Mouse (Mus musculus) left cerebral cortex, adult 8-10 months (tissue): ENCODE measurements around the gene Aff3. TPM values are rescaled to one million over a fixed set of nuclear protein-coding genes. Genes with fewer than 3 reads are reported as not detected.

Experiments
- DNase-seq, 2 experiments: peaks; one replicate each; pipeline ENCODE4 v3.0.0; 2022; ENCODE audit warnings: low spot score in 2 of 2
- total RNA-seq, 4 experiments: library from RNA; stranded (reverse); gene quantifications; 2 replicates each; pipeline ENCODE4 v1.2.4; 2022

Gene Aff3
- total RNA-seq, 4 experiments from 2014 or later: 96.9 to 118 (median 107) TPM

DNA sequence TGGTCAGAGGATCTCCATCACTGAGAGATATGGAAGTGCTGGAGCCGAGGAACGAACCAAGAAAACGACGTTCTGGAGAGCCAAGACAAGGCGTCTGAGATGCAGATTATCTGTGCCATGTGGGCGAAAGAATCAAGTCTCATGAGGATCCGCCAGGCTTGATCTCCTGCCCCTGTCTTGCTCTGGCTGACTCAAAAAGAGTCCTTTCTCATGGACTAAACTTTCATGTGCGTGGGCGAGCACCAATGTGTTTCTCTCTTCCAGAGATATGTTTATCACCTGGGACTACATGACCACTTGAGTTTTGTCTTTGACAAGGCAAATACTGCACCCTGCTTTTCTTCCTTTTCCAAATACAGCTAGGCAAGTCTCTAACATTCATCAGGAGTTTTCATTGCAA, 6.4 kb downstream of the Aff3 start:
- DNase-seq: no peak

DNA sequence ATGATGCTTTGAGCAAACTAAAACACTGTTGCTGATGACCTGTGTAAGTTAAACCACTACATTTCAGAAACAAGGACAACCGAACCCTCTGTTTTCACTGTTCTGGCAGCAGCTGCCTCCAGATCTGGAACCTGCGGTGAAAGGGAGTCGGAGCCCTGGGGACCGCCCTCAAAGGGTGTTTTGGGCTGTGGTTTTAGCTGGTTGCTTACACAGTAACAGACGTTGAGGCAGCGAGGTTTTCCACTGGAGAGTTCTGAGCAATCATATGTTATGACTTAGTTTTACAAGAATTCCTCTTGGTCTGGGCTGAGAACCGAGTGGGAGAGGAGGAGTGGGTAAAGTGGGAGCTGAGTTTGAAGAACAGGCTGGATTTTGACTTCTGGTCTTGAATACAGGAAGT, 7.1 kb downstream of the Aff3 start:
- no peak for DNase-seq

DNA sequence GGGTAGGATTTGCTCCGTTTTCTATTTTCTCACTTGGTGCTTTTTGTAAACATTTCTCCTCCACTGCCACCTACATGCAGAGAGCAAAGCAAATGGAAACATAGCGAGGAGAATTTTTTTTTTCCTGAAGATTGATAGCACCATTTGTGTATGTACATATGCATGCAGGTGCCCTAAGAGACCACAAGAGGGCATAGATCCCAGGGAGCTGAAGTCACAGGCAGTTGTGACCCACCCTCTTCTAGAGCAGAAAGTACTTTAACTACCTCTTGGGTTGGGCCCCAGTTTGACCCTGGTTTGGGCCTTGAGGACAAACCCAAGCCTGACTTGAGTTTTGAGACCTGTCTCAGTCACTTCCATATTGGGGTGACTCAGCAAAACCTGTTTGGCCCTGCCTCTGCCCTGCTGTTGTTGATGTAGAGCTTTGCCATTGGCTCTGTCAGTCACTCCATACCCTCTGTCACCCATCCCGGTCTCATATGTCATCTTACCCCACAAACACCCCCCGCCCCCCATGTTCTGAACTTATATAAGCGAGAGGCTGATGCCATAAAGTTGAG, 9.7 kb downstream of the Aff3 start:
- DNase-seq: no peak

DNA sequence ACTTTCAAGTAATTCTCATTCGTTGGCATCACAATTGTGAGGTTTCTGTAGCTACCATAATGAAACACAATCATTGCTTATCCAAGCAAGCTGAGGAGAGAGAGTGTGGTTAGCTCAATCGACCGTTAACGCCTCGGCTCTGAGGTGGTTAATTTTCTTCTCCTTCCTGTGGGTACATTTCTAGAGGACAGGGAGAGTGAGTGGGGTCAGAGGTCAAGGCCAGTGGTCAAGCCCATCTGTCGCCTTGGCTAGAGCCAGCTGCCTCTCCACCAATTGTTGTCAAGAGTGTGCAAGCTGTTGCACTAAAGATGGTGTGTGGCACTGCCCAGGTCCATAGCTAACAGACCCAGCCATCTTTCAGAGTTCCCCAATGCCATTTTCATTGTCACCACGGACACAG, 14.7 kb downstream of the Aff3 start:
- no peak for DNase-seq

DNA sequence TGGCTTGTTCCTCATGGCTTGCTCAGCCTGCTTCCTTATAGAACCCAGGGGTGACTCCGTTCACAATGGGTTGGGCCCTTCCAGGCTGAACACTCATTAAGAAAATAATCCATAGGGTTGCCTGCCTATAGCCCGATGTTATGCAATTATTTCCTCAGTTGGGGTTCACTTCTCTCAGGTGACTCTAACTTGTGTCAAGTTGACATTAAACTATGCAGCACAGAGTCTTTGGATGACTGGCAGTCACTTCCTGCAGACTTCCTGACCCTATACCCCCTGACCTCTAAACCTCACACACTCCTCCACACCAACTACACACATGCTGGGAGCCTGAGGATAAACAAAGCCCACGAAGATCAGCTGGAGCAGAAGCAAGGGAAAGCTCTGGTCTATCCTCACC, 15.6 kb downstream of the Aff3 start:
- no peak for DNase-seq

DNA sequence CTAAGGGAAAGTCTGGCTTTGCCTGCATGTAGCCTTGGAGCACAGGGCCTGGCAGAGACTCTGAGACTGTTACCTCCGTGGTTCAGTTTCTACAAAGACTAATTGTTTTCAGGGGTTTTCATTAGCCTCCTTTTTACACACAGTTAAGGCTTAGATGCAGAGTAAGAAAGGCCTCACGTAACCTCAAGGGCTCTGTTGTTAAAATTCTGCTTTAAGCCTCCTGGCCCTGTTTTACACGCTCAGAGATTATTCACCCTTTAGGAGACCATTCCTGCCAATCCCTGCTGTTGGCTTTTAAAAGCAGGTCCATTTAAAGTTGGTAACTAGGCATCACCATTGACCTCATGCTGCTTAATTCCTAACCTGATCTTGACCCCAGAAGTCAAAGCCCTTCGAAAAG, 22.5 kb downstream of the Aff3 start:
- DNase-seq: no peak

DNA sequence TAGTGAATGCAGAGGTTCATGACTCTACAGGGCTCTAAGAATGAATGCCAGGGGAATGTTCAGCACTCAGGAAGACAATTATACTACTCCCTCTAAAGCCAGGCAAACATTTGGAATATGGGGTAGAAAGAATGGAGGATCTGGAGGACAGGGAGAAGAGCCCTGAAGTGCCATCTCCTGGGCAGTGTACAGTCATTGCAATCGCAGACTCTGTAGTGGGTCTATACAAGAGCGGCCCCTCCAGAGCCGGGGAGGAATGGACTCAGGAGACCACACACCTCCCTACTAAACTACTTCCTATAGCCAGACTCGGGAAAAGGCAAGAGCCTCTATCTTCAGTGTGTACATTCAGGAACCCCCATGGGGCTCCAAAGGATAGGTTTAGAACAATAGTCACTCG, 25.1 kb downstream of the Aff3 start:
- DNase-seq: no peak

DNA sequence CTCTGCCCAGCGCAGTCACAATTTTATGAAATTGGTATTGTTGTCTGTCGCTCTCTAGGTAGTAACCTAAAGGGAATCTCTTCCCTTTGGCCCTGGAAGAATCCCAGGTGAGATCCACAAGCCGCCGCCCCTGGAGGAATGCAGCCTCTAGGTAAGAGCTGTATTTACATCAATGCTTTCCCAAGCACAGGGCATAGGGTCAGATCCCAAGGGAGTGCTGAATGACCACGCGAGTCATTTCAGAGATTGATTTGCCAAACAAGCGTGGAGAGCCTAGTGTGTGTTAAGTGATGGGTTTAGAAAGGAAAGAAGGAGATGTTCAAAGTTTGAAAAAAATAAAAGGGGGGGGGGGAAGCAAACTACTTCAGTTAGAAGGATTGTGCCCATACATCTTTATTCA, 29.2 kb downstream of the Aff3 start:
- no peak for DNase-seq

DNA sequence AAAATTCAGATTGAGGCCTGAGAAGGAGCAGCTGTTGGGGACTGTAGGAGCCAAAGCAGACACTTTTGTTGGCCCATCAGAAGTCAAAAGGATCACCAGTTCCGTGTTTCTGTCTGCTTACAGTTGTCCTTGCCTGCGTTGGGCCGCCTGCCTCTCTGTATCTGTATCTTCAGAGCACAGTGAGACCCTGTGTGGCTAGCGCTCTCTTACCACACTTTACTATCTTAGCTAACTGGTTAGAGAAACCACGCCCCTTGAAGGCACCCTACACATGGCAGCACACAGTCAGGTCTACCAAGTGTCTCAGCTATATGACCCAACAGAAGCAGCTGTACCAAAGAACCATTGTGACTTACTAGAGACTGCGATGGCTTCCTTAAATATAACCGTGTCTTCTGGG, 30.7 kb downstream of the Aff3 start:
- no peak for DNase-seq

DNA sequence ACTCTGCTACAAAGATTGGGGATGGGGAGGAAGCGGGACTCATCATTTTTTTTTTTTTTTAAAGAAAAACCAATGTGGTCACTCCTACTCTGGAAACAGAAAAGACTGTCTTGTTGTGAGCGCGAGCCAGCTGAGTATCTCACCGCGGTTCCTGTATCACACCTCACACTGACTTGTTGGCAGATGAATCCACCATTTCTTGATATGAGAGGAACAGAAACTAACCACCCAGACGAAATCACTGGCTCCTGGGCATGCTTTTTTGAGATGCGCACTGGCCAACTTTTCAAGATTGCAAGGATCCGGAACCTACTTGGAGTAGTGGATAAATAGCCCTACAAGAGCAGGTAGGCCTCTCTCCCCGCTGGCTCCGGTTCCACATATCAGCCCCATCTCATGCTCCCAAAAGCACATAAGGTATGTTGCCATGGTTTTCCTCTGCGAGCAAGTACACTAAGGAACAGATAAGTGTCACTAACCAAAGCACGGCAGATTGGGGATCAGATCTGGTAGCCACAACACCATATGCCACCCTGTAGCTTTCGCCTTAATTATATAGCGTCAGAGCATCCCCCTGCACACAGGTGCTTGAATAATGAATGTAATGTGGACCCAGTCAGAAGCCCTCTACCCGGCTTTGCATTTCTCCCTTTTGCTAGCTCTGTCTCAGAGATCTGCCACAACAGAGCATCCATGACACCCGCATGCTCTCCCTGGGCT, 32.1 kb downstream of the Aff3 start:
- DNase-seq: peak in 1 of 2 experiments; percentile 23

DNA sequence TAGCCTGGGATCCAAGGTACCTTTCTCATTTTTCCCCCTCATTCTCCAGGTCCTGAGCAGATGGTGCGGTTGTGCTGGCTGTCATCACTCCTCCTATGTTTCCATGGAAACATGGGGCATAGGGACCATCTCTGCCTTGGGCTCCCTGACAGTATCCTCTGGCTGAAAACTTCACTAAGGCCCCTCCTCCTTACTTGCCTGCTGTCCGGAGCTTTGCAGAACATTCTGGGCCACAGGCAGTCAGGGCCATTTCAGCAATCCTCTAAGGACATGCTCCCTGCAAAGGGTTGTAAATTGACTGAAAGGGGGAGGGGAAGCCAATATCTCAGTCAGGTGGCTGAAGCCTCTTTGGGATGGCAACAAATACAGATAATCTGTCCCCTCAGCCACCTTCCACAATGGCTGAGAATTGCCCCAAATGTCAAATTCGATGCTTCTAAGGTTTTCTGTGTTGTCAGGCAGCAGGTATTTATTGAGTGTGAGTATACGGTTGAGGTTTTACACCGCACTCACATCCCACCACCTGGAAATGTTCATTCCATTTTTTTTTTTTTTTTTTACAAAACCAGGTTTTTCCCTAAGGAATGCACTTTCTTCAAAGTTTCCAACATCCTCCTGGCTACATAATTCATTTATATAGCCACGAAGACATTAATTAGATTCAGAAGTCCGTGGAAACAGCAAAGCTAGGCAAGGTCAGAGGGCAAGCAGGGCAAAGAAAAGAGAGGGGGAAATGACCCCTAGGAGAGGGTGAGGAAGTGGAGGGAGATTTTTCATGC, 33.1 kb downstream of the Aff3 start:
- DNase-seq: no peak

DNA sequence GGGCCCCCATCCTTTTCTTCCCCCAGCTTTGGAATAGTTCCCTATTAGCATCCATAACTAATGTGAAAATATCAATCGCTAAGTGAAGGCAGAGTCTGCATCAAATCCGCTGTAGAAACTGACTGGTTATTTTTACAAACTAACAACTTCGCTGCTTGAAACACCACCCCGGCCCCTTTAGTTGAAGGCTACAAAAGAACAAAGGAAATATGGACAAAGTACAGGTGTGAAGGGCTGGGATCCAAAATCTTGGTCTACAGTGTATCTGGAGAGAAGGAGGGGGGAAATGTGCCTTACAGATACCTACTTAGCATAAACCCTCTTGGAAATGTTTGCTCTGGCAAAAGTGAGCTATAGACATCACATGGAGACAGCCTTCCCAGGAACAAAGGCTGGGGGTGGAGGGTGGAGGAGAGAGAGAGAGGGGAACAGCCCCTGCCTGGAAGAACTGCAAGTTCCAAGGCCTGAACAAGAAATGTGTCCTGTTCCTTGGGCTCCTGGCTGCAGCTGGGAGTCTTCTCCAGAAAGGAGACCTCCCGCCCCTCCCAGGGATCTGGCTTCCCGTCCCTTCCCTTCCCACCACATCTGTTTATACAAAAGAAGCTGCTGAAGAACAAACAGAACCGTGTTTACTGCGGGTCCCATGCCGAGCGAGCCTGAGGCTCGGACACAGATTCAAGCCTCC, 35.7 kb downstream of the Aff3 start:
- no peak for DNase-seq

DNA sequence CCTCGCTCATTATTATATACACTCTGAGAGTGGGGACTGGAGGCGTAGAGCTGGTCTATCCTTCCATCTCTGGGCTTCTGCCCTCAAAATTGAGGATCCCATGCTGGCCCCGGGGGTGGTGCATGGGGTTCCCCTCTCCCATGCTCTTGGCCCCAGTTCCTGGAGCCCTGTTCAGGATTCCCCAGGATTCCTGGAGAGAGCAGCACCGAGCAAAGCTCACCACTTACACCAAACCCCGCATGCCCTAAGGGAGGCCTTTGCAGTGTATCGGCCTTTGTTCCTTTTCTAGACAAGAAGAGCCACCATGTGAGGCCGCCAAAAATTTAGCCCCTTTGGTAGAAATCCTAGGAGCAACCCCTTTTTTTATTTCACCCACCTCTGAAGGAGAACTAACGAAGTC, 36.3 kb downstream of the Aff3 start:
- no peak for DNase-seq

DNA sequence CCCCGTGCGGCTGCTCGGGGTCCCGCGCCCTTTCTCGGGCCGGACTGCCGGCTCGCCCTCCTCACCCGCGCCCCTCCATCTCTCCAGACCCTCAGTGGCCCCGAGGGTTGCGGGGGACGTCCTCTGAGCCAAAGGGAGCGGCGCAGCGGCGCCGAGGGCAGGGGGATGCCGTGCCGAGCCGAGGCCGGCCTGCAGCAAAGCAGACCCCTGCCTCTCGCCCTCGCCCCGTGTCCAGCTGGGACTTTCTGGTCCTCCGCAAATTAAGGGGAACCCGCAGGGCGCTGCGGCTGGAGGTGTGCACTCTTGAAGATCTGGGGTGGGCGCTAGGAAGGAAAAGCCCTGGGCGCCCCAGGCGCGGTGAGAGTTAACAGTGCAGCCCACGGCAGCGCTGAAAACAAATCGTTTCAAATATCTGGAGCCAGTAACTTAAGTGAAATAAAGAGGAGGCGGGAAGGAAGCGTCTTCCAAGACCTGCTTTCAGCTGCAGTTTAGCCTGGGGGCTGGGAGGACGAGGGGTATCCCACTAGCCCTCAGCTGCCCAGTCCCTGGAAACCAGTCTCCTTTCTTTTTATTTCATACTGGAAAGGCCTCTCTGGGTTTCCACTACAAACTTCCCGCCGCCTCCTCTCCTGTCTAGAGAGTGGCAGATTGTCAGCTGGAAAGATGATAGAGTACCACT, 36.9 kb downstream of the Aff3 start:
- peak; percentile 20 to 46 for DNase-seq

DNA sequence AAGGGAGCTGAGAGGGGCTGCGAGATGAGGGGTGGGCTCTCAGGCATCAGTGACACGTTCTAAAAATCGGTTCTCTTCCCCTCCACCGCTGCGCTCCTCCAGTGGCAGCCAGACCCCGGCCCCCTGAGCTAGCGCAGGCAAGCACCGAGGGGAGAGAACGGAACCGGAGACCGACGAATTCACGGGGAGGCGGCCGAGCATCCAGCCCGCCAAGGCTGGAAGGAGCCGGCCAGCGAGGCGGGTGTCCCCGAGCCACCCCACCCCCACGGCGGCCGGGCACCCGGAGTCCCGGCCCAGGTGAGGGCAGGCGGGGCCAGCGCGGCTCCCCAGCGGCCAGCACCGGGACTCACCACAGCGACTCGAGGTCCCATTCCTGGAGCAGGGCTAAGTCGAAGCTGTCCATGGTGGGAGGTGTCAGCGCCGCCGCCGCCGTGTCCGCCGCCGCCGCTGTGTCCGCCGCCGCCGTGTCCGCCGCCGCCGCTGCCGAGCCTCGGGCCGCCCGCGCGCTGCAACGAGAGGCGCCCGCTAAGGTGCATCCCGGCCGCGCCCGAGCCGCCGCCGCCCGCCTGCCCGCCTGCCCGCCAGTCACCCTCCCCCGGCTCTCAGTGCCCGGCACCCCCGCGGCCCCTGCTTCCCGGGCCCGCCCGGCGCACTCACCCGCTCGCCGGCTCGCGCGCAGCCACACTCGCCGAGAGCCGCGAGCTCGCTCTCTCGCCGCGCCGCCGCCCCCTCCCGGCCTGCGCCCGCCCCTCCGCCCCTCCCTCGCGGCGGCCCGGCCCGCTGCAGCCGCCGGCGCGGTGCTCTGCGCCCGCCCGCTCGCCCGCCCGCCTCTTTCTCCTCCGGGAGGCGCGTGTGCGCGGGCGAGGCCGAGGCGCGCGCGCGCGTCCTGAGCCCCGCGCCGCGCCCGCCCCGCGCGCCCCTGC, 37.8 kb downstream of the Aff3 start:
- DNase-seq: peak in 1 of 2 experiments; percentile 34

DNA sequence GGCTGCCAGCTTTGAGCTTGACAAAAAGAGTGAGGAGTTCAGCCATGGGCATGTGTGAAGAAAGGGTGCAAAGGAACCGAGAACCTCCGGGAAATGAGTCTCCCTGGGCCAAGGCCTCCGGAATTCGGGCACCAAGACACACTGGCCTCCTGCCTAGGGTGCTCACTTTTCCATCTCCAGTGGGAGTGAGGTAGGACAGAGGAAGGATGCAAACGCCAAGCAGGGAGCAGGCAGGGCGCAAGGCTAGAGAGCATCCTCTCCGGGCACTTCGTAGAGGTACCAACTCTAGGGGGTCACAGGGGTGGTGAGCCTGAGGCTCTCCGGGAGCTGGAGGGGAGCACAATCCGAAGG, 38.4 kb downstream of the Aff3 start:
- DNase-seq: peak in 1 of 2 experiments; percentile 32

DNA sequence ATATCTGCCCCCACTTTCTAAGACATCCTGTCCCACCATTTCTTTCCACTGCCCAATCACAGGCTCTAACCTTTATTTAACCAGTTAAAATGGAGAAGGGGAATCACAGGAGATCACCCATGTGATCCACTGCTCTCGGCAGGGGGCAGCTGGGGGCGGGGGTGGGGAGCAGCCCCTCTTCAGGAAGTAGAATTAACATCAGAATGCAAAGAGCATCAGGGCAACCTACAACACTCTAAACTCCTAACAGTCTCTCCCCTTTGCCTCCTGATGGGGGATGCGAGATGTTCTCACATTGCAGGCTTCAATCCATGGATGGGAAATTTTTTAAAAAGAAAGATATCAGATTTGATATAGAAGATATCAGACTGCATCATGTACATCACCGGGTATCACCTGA, 42.9 kb downstream of the Aff3 start:
- DNase-seq: no peak

DNA sequence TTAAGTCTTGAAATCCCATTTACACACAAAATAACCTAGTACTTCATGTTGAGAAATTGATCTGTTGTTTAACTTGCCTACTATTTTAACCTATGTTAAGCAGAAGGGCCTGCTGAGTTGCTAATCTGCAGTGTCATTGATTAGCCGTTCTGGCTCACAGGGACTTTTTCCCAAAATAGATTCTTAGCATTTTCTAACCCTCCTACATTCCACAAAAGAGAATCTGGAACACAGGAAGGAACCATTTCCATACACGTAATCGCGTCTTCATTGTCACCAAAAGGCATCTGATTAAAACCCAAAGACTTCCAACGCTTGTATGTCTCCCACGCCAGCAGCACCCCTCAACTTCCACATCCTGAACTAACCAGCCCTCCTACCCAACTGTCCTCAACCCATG, 44.4 kb downstream of the Aff3 start:
- no peak for DNase-seq

DNA sequence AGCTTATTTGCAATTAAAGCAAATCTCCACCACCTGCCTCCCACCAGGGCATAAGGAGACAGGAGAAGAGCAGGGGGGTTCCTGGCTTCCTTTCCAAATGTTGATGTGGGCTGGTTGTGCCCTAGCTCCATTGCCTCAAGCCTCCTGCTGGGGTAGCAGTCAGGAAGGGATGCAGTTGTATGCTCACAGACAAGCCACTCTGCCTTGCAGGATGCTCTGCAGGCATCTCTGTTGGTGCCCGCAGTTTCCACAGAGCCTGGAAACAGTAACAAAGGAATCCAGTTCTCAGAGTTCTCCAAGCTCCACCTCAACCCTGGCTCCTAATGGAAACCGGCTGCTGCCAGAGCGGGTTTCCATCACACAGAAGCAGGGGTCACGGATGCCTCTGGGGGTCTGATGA, 58.0 kb downstream of the Aff3 start:
- no peak for DNase-seq

DNA sequence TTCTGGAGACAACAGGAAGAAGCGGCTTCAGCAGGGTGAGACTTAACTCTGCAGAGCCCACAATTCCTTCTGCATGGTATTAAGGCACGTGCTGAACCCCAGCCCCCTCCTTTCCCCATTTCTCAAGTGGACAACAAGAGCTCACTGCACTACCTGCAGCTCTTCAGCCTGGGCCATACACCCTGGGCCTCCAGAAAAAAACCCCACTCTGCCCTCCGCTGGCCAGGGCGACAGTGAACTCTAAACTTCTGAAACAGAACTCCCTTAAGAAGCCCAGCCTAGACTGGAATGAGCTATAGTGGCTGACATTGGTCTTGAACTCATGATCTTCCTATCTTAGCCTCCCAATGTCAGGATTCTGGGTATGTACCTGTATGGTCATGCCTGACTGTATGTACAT, 59.3 kb downstream of the Aff3 start:
- DNase-seq: no peak

DNA sequence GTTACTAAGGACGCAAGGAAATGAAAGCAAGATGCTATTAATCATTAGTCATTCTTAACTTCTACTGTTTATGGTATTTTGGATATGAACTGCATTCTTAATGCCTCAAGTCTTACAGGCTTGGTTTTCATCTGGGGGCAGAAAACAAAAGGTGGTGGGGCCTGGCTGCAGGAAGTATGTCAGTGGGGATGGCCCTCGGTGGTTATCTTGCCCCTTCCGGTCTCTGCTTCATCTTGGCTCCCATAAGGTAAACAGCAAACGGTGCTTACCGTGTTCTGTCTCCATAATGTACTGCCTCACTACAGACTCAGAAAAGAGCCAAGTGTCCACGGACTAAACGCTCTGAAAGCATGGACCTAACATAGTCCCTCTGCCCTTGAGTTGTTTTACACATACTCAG, 60.1 kb downstream of the Aff3 start:
- no peak for DNase-seq
